Mouse (Mus musculus): ENCODE measurements around the gene Zfp385b.

DNA sequence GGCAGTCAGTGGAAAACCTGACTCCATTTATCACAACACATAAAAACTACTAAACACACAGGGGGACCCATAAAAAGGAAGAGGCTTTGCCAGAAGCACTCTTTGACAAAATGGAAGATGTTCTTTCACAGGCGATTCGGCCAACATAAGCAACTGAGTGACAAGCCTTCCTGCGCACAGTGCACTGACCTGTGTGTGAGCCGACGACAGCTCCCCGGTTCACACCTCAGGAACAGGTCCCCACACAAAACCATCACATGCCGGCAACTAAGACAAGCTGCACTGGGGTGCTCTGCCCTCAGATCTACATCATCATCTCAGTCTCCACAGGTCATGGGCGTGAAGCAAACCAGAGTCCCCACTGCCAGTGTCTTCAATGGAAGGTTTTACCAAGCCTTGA, 375.2 kb downstream of the Zfp385b start:
- TF ChIP-seq CTCF (IDR thresholded peaks at IDR 0.05; ENCODE audit: borderline replicate concordance, insufficient read depth, low read length) = no peak
- TF ChIP-seq POLR2A (IDR thresholded peaks at IDR 0.05; ENCODE audit: low read depth, low read length) = no peak

All from embryonic fibroblast, embryonic 13.5 days (primary cell).